Mouse (Mus musculus) brain, adult 2 months (tissue): ENCODE measurements around the gene Bmpr2.

Experiments used
- DNase-seq: peaks from one replicate; pipeline ENCODE4 v3.0.0; 2011; ENCODE audit warnings: low read depth, low spot score

Gene Bmpr2

DNA sequence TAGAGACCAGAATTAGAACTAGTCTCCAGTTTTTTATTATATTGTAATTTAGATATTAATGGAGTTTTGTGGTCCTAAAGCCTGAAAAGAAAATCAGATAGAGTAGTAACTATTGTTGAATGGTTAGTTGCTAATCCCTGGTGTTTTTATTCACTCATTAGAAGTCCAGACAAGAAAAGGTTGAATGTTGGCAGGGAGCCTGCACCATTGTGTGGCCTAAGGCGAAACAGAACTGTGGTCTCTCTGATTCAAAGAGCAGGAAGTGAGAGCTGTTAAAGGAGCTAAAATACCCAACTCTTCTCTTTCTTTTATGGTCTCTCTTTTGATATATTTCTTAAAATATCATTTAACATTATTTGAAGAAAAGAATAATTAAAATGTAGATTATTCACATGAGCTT, 32.1 kb downstream of the Bmpr2 start:
- DNase-seq, result peak; percentile 41

DNA sequence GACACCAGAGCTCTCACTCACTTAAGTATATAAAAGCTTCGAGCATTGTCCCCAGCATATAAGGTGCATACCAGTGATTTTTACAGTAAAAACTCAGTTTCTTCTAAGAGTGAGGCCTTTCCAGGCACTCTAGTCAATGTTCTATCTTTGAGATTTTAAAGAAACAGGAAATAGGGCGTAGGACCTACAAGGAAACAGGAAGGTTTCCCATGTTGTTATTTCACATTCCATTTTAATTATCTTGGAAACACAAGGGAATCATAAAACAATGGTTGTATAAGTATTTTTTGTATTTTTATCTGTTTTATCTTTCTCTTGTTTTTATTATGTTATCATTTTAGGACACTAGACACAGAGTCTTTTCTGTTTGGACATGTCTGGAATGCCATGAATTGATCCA, 34.7 kb downstream of the Bmpr2 start:
- DNase-seq, result no peak

DNA sequence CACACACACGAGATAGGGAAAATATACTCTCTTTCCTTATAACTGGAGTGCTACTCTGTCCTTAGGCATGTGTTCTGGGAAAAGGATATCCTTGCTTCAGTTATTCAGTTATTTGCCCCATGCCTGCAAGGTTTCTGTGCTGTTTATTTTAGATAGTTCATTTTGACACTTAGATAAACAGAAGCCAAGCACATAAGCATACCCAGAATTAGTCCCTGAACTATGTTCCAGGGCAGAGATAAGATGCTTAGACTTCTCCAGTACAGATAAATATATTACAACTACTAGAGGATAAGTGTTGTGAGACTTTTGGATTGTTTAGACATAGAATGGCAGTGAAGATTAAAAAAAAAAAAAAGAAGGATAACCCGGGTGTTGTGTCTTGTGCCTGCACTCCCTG, 41.2 kb downstream of the Bmpr2 start:
- DNase-seq, result no peak

- no peak for DNase-seq
Measured at GRCm38 (mm10) chr1:59809921-59810320, 46.7 kb downstream of the Bmpr2 start.

DNA sequence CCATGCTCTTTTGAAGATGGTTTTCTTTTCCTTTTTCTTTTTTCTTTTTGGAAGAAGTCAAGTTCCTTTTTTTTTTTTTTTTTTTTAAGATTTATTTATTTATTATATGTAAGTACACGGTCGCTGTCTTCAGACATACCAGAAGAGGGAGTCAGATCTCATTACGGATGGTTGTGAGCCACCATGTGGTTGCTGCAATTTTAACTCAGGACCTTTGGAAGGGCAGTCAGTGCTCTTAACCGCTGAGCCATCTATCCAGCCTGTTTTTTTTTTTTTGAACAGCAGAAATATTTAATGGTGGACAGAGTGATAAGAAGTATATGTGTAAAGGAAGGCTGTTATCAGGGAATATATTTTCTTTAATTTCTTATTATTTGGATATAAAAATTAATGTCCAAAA, 49.6 kb downstream of the Bmpr2 start:
- DNase-seq, result no peak

DNA sequence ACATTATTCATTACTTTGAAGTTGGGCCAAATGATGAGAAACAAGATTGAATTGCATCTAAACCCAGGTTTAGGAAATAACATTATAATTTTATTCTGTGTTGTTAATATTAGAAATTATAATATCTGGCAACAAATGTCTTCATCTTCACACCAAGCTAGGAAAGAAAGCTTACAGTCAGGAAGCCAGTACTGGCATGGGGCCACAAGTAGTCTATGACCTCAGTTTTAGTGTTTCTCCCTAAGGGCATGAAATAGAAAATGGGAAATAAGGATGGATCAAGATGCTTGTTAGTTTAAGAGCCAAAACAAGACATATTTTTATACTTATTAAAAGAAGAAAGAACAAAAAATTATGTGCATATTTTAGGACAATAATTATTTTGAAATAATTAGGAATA, 62.2 kb downstream of the Bmpr2 start:
- DNase-seq, result peak; percentile 21

GRCm38 (mm10) chr1:59826583-59826982, 63.4 kb downstream of the Bmpr2 start:
- DNase-seq, result peak; percentile 89

DNA sequence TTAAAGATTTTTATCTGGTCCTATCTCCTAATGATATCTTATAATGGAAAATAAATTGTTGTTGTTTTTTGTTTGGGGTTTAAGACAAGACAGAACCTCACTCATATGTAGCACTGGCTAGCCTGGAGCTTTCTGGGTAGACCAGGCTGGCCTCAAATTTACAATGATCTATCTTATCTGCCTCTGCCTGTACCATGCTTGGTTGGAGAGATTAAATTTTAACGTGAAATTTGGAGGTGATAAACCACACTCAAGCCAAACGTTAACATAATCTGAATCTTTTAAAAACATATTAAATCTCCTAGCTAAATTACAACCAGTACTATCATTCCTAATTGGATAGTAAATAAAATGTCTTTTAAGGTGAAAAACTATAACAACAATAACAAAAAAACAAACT, 66.2 kb downstream of the Bmpr2 start:
- DNase-seq, result no peak

GRCm38 (mm10) chr1:59830194-59830593, 67.0 kb downstream of the Bmpr2 start:
- no peak for DNase-seq

DNA sequence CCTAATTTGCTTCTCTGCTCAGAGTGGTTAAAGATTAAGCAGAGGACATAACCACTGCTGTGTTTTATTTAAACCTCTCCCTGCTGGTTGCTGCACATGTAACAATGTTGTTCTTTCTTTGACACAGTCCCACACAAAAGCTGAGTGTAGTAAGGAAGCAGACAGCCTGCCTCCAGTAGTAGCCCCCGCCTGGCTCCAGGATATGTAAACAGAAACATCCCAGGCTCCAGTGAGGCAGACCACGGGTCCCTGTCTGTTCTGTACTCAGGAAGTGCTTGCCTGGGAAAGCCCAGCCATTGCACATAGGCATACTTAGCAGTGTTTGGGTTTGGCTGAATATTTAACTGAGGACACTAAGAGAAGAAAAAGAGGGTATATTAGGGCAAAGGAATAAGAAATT, 70.5 kb downstream of the Bmpr2 start:
- peak; percentile 57 for DNase-seq

- peak; percentile 64 for DNase-seq
Measured at GRCm38 (mm10) chr1:59848327-59848726, 85.1 kb downstream of the Bmpr2 start.

DNA sequence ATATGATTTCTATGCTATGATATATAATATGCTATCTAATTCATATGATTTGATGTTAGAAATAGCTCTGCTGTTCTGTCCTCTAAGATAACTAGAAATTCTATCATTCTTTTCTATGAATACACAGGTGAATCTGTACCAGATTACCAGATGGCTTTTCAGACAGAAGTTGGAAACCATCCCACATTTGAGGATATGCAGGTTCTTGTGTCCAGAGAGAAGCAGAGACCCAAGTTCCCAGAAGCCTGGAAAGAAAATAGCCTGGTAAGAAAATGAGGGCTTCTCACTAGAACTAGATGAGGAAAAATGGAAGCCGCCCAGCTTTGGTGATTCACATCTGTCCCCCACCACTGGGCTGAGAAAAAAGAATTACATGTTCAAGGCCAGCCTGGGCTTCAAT, 95.8 kb downstream of the Bmpr2 start:
- peak; percentile 88 for DNase-seq

- DNase-seq, result no peak
Measured at GRCm38 (mm10) chr1:59862144-59862543, 98.9 kb downstream of the Bmpr2 start.

DNA sequence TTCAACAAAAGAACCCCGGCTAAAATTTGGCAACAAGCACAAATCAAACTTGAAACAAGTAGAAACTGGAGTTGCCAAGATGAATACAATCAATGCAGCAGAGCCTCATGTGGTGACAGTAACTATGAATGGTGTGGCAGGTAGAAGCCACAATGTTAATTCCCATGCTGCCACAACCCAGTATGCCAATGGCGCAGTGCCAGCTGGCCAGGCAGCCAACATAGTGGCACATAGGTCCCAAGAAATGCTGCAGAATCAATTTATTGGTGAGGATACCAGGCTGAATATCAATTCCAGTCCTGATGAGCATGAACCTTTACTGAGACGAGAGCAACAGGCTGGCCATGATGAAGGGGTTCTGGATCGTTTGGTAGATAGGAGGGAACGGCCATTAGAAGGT, 104.8 kb downstream of the Bmpr2 start:
- DNase-seq, result no peak

DNA sequence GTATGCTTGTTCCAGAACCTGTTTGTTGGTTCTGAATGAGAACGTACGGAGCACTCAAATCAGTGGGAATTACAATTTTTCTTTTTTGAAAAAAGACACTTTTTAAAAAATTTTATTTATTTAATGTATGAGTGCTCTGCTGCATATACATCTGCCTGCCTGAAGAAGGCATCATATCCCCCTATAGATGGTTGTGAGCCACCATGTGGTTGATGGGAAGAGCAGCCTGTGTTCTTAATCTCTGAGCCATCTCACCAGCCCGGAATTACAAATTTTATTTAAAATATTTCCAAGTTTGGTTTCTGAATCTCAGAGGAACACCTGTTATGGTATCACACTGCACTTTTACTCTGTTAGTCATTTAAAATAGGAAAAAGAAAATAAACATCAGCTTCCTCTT, 110.8 kb downstream of the Bmpr2 start:
- no peak for DNase-seq

DNA sequence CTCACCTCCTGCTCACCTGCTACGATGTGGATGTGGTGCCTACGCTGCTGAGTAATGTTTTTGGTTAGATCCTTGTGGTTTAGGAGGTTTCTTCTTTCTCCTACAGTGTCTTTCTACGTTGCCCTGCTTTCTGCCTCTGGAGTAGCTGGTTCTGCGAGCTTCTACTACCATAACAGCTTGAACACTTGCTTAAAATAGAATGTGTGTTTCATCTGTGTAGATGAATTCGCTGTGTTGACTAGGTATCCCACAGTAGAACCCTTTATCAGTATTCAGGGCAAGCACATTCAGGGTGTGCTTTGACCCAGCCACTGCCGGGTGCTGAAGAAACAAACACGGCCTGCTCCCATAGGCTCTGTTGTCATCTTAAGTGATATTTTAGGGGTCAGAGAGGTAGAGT, 114.9 kb downstream of the Bmpr2 start:
- DNase-seq, result peak; percentile 21

GRCm38 (mm10) chr1:59883349-59884134, 120.3 kb downstream of the Bmpr2 start:
- DNase-seq, result peak; percentile 80

DNA sequence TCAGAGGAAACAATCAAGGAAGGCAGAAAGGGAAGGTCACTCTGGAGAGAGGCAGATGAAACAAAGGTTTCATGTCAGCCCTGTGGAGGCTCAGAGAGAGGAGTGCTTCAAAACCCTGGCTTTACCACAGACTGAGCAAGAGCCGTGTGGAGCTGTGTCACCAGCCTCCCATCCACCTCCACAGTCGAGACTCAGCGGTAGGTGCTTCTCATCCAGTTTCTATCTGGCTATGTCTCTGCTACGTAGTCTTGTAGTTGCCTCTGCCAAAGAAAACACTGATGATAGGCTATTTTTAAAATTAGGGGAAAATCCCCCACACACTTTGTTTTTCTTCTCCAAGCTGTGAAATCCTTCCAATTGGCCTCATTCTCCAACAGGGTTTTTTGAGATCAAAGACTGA, 123.7 kb downstream of the Bmpr2 start:
- DNase-seq, result peak; percentile 78

- no peak for DNase-seq
Measured at GRCm38 (mm10) chr1:59888018-59888417, 124.8 kb downstream of the Bmpr2 start.

DNA sequence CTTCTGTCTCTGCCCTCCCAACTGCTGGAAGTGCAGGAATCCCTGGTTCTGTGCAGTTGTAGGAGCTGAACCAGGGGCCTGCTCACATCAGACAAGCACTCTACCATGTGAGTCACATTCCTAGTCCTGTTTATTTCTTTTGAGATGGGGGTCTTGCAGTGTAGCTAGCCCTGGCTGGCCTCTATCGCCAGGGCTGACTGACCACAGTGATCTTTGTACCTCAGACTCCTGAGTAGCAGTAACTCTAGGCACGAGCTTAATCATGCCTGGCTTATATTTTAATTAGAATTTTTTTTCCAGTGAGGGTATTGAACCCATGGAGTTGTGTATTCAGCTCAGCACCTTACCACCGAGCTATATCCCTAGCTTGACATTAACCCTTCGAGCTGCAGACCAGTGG, 128.0 kb downstream of the Bmpr2 start:
- DNase-seq, result no peak

- DNase-seq, result no peak
Measured at GRCm38 (mm10) chr1:59892777-59893176, 129.6 kb downstream of the Bmpr2 start.

DNA sequence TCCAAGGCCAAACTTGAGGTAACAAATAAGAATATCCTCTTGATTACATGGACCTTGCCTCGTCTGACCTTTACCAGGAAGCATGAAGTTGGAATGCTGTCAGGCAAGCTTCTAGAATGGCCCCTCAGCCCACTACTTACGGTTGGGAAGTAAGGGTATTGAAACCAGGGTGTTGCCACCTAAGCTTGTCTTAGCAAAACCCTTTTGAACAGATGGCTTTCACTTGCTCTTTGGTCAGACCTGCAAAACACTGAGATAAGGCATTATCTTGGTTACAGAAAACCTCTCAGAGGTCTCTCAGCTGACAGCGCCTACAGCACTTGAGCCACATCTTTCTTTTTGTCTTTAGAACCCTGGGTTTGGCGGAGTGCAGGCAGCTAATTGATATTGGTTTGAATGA, 130.8 kb downstream of the Bmpr2 start:
- no peak for DNase-seq

DNA sequence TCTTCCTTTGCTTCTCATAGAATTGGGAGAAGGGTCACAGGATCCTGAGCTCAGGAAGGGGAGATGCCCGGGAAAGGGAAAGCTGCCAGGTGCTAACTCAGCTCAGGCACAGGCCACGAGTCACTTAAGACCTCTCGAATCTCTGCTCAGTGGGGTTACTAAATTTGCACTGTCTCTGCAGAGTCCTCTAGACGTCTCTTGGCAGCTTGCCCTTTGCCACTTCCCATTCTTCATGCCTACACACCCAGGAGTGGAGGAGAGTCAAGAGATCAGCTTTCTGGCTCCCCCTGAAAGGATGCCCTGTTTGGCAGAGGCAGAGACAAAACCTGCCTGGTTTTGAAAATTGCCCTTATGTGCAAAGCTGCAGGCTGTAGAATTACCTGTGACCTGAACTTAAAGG, 132.3 kb downstream of the Bmpr2 start:
- peak; percentile 72 for DNase-seq
